Mouse (Mus musculus) megakaryocyte progenitor cell, adult 5-6 weeks (primary cell): Measurements from ENCODE around the gene Zic2. TPM values are rescaled to one million over a fixed set of nuclear protein-coding genes. Genes with fewer than 3 reads are reported as not detected.
A peak's percentile ranks its signal among the peaks of the same experiment; 100 is the strongest.

Source experiments
- ATAC-seq: replicated peaks from 2 replicates; pipeline ENCODE4 v1.8.0; 2016; ENCODE audit warnings: mild to moderate bottlenecking, moderate TSS enrichment, inconsistent platforms; ENCODE audit not compliant: poor library complexity
- total RNA-seq, 2 experiments: library from RNA; stranded (forward) in 1 of 2; stranded (reverse) in 1 of 2; fragments of 157-497, 149-512 nt in 1 of 2; fragments of 200-1000 nt in 1 of 2; gene quantifications; 2 replicates each; pipeline versions ENCODE4 v1.2.3 to v1.2.4; 2015 to 2017

Gene Zic2
- total RNA-seq, 2 experiments from 2014 or later, result not detected

- peak; percentile 47 for ATAC-seq
Measured at GRCm38 (mm10) chr14:122490441-122491328, 15.4 kb downstream of the Zic2 start, which contains the start of gene Gm10837. TSS of gene Gm10837 (plus strand) at chr14:122490586.

GRCm38 (mm10) chr14:122491521-122491920 is 16.3 kb downstream of the Zic2 start:
- ATAC-seq, result no peak

GRCm38 (mm10) chr14:122492015-122492414 is 16.8 kb downstream of the Zic2 start:
- no peak for ATAC-seq

GRCm38 (mm10) chr14:122509058-122509457 is 33.8 kb downstream of the Zic2 start:
- peak; percentile 66; the same call in 1 of the 2 replicates for ATAC-seq

- no peak for ATAC-seq
Measured at GRCm38 (mm10) chr14:122511519-122511918, 36.3 kb downstream of the Zic2 start.

GRCm38 (mm10) chr14:122513511-122514036 is 38.3 kb downstream of the Zic2 start:
- ATAC-seq, result no peak

- no peak for ATAC-seq
Measured at GRCm38 (mm10) chr14:122528475-122528874, 53.2 kb downstream of the Zic2 start.

Other genes with a start within 250 kb of the Zic2 start
- gene Gm5089, start 24.3 kb upstream of the Zic2 start, total RNA-seq (2015), result not detected in 2 replicates
- not detected in 2 replicates for gene Gm5089, start 24.3 kb upstream of the Zic2 start, total RNA-seq (2017)
- gene Zic5, start 9.8 kb upstream of the Zic2 start, total RNA-seq (2015), result not detected in 2 replicates
- gene Zic5, start 9.8 kb upstream of the Zic2 start, total RNA-seq (2017), result not detected in 2 replicates
- not detected in 2 replicates for gene Gm10837, start 15.2 kb downstream of the Zic2 start, total RNA-seq (2015)
- gene Gm10837, start 15.2 kb downstream of the Zic2 start, total RNA-seq (2017), result not detected in 2 replicates
- 57.9 and 81.2 TPM in 2 replicates for gene Pcca, start 58.9 kb downstream of the Zic2 start, total RNA-seq (2015)
- gene Pcca, start 58.9 kb downstream of the Zic2 start, total RNA-seq (2017), result 38.7 and 72.6 TPM in 2 replicates